Mouse (Mus musculus): Measurements from ENCODE around the gene Vgll3.

Vgll3 gene

DNA sequence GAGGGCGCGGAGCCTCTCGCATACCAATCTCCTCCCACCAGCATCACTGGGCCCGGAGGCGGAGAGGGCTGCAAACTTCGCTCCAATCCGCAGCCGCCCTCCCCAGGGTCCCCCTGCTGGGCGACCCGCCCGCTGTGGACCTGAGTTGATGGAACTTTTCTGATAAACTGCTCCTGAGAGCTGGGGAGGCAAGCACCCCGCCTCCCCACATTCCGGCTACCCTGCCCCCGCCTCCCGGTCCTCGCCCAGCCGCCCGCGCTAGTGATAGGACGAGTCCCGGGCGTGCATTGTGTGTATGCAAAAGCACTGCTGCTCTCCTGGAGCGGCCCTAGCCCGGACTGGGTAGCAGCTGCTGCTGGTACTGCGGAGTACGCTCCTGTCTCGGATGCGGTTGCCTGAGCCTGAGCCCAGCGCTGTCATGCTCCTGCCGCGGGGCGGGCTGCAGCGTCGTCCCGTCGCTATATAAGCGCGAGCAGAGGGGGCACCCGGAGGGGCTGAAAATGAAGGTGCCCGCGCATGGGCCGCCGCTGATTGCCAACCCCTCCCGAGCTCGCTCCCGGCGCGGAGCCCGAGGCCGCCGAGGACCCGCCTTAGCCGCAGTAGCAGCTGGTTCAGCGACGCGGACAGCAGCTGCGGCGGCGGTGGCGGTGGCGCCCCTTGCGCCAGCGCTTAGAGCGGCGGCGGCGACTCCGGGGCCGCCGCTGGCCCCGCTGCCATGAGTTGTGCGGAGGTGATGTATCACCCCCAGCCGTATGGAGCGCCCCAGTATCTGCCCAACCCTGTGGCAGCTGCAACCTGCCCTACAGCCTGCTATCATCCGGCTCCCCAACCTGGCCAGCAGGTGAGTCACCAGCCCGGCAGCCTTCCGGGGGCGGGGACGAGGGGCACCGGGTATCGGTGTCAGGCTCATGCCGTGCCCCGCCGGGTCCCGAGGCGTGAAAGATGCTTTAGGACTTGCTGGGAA lies at the start of gene Vgll3:
Gene Vgll3, plus strand, starts transcription at position 340 of the 964 bp plus-strand sequence.
- DNase-seq: peak; percentile 76 to 77

DNA sequence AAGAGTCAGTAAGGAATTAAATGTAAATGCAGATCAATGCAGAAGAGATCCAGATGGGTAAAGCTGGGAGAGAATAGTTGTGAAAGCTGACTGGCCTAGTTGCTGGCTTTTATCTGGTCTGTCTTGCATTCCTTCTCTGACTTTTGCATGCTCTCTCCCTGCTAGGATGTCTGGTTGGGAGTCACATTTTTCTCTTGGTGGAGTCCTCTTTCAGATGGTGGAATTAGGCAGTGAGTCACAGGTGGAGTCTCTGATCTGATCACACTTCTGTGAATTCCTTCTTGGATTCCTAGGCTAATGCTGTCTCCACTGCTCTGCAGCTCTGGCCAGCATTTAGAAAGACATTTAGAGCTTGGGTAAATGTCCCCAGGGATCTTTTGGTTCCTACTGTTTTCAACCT lies 49.1 kb upstream of the Vgll3 start:
- no peak for DNase-seq

DNA sequence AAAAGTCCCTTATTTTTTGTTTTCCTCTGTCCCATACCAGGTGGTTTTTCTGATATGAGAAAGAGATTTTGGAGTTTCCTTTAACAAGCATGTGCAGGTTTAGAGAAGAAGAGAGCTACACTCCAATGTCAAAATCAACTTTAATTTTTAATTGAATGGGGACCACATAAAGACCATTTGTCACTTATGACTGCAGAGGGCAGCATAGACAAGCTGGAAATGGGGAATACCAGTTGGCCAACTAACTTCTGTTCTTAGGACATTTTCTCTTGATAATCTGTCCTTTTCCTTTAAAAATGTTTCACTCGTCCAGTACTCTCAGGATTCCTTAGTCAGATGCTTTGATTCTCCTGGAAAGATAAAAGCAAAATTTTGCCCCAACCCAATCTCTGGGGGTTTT lies 29.1 kb upstream of the Vgll3 start:
- peak in 1 of 2 experiments; percentile 5 for DNase-seq

DNA sequence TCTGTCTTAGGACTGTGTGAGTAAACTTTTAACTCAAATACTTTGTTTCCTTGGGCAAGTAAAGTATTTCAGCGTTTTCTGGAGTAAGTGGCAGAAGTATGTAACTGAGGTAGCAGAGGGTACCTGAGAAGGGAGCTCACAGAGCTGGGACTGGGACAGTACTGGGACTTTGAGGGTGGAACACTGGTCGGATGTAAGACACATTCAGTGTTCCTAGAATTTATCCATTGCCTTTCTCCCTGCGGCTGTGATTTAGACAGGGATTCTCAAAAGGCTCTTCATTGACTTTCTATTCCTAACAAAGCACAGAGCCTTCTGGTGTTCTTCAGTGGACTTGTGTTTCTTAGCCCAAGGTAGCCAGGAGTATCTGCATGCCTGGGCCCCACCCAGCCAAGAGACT lies 1.0 kb downstream of the Vgll3 start:
- DNase-seq: no peak

DNA sequence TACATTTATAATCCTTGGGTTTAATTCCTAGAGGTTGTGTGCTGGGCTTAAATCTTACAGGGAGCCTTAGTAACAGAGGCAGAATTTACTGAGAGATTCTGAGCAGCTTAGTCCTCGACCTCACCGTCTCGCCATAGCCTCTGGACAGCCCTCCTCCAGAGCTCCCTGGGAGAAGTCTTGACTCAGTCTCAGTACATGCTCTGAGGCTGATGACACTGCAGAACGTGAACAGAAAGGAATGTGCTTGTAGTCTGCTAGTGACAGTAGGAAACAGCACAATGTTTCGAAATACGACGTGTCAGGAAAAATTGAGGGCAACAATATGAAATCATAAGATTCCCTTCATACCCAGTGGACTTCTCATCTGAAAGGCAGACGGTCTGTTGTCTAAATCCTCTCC lies 3.7 kb downstream of the Vgll3 start:
- peak; percentile 19 to 30 for DNase-seq

DNA sequence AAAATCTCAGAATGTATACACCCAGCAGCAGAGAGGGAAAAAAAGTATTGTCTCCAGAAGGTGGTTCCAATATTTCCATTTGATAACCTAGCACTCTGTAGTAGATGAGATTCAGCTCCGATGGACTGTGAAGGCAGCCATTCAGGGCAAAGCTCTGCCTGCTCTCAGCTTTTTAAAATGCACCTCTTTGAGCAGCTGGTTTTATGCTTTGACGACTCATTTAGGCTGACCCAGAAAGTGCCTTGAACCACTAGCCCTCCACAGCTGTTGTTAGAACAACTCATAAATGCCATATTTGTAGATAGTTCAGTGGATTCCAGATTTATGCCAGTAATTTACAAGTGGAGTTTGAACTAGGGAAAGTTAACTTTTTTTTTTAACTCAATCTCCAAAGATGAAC lies 5.7 kb downstream of the Vgll3 start:
- peak in 1 of 2 experiments; percentile 14 for DNase-seq

DNA sequence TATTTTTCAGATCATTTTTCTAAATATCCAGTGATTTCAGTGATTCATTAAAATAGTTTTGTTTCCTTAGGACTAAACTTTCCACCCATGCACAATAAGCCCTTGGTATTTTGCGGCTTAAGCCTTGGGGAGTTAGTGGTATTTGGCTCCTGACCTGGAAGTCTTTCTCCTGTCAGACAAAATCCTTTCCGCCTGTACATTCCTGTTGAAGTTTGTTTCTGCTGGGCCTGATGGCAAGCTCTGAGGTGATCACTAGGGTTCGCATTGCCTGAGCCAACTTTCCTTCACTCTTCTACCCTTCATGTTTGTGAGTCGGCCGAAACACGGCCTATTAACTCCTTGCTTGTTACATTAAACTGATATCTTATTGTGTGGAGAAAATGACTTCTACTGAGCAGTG lies 8.7 kb downstream of the Vgll3 start:
- no peak for DNase-seq

DNA sequence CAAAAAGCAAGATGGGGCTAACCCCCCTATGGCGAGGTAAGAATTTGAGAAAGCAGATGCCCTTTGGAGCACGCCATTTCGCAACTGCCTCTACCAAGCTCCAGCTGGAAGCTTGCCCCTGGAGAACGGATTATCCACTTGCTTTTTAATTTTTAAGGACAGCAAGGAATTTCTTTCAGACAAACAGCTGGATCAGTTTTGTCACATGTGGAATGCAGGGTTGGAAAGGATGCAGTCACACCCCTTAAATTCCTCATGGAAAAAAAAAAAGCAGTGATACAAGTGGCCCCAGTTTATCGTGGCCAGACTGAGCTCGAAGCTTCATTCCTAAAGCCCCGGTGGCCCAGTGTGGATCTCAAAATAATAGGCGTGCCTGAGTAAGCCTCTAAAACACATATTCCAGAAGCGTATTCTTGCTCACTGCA lies 13.1 kb downstream of the Vgll3 start:
- DNase-seq: peak; percentile 47 to 48

DNA sequence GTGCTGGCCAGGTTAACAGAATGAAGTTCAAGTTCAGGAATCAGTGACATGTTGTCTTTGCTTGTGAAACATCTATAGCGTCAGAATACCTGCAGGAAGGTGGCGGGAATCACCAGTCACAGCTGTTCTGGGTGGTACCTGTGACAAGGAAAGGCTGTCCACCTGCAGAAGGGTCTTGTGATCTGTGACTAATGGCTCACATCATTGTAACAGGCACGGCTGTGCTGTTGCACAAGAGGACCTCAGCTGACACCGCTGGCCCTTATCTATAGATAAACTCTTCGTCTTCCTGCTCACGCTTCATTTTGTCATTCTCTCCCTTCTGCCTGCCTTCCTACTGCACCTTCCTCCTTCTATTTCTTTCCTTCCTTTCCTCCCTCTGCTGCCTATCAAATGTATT lies 14.0 kb downstream of the Vgll3 start:
- no peak for DNase-seq

DNA sequence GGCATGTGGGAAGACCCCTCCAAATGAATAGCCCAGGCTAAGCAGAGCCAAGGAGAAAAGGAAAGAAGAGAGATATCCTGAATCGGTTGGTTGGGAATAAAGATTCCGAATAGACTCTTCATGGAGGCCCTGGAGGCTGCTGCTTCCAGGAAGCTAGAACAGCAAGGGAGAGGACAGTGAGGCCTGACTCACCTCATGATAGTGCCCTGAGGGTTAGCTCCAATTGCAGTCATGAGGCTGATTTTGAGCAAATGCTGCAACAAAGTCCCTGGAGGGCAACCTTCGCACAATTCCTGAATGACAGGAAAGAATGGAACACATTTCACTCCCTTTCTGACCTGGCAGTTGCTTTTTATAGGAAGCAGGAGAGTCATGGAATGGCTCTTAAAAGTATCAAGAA lies 19.7 kb downstream of the Vgll3 start:
- no peak for DNase-seq

DNA sequence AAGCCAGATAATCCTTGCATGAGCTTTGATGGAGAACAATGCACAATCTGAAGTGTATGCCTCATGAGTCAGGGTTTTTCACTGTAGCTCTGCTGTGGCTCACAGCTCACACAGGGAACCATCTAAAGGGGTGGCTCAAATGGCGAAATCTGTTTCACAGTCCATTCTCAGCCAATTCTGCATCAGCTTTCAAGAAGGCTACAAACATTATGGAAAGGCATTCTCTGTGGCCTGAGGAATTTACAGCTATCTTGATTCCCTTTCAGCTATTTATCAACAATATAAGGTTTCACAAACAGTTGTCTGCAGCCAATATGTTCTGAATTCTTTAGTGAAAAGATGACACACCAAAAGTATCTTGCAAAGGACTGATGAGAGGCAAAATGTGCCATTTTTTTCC lies 35.1 kb downstream of the Vgll3 start:
- no peak for DNase-seq

DNA sequence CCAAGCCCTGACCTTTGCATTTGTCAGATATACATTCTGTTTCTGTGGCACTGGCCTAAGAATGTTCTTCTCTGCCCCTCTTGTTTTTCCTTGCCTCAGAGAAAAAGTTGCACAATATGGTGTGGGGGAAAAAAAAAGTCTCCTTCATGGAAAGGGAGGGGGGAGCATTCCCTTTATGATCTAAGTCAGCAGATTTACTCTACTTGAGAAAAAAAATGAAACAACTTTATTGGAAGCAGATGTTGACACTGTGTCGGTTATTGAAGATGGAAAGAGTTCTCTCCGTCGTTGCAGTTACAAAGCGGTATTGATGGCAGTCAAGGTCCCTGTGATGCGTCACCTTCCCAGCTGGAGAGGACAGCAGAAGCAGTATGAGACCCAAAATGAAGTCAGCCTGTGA lies 49.4 kb downstream of the Vgll3 start:
- no peak for DNase-seq

DNA sequence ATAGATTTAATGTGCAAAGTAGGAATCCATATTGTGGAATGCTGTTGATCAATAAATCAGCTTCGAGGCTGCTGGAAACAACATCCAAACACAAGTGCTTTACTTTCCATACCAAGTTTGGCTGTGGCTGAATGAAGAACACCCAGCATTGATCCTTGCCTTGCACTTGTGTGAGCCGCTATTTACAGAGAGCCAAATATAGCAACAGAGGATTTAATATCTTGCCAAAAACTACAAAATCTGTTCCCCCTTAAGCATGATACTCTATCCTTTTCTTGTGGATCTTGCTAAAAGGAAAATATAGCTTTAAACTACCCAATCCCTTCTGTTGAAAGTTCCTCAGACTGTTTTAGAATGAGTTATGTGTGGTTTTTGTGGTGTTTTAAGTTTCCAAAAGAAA lies 52.9 kb downstream of the Vgll3 start:
- DNase-seq: no peak

DNA sequence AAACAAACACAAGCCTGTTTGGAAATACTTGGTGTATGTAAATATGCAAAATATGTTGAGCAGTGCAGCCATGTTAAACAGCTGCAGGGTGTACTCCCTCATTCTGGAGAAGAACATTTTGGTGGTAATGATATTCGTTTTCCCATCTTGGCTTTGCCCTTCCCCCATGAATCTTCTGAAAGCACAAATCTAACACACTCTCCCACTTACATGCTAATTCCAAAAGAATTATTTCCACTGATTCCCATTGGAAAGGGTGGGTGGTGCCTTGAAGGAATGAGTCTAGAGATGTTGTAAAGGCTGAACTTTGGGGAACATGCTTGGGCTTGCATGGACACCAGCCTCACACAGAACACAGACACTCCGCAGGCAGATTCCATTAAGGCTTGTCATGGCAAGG lies 53.9 kb downstream of the Vgll3 start:
- no peak for DNase-seq

DNA sequence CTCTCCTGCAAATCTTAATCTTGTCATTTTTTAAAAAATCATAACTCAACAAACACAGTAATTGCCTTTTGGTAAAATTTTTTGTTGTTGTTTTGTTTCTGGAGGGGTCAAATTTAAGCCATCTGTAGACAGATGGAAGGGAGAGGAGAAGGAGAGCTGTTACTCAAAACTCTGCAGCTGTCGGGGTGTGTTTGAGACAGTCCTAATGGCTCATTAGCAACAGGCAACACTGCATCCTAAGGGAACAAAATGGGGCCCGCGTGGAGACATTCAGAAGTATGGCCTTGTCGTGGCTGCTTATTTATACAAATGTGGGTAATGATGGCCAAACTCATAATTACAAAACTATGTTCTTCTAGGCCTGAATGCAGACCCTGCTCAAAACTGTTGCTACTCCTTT lies 73.9 kb downstream of the Vgll3 start:
- DNase-seq: peak; percentile 33 to 44

Data from lung, adult 18-20 months (tissue).